Mouse (Mus musculus): ENCODE measurements around the gene Fuz. TPM values are rescaled to one million over a fixed set of nuclear protein-coding genes. Genes with fewer than 3 reads are reported as not detected.

Gene Fuz
- polyA plus RNA-seq, 1 experiment from 2014 or later: 14.5 TPM

DNA sequence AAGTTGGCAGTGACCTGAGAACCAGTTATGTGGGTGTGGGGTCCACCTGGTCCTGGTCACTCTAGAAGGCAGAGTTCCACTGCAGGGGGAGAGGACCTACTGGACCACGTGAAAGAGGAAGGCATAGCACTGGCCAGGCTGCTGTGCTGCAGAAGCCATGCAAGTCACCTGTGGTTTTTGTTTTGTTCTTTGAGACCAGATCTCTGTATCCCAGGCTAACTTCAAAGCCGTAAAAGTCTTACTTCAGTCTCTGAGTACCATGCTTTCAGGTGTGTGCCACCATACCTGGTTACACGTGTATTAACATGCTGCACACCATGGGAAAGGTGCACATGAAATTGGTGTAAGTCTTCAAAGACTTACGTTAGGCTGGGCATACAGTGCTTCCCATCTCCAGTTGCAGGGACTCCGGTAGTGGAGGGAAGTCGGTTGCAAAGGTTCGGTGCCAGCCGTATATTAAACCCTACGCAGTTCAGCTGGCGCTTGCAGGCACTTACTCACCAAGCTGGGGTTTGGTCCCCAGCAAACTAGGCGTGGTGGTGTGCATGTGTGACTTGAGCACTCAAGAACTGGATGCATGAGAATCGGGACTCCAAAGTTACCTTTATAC is 44.1 kb upstream of the Fuz start:
- H3K9ac ChIP-seq (replicated peaks; ENCODE audit: low read depth, low read length): no peak overlapping the region
- 93% methylated on average over 12 of the region's 12 CpGs for WGBS
- H3K4me3 ChIP-seq (ENCODE audit: low read depth, low read length): no peak overlapping the region
- no peak for ATAC-seq (ENCODE audit: low read depth)
- no peaks in the 10 kb centered on the region for H3K27me3 ChIP-seq (ENCODE audit: control insufficient read depth, insufficient read depth, low read length)
- peaks cover 34% of the 10 kb centered on the region for H3K4me1 ChIP-seq (ENCODE audit: control insufficient read depth, insufficient read depth, low read length)
- H3K4me2 ChIP-seq (ENCODE audit: low read depth, low read length): no peak overlapping the region
- H3K36me3 ChIP-seq (ENCODE audit: control insufficient read depth, insufficient read depth, low read length): peaks cover 3% of the 10 kb centered on the region; the same call in 1 of the 2 replicates
- H3K9me3 ChIP-seq (ENCODE audit: control insufficient read depth, low read length): no peaks in the 10 kb centered on the region
- no peak overlapping the region for H3K27ac ChIP-seq (ENCODE audit: low read depth, low read length)

DNA sequence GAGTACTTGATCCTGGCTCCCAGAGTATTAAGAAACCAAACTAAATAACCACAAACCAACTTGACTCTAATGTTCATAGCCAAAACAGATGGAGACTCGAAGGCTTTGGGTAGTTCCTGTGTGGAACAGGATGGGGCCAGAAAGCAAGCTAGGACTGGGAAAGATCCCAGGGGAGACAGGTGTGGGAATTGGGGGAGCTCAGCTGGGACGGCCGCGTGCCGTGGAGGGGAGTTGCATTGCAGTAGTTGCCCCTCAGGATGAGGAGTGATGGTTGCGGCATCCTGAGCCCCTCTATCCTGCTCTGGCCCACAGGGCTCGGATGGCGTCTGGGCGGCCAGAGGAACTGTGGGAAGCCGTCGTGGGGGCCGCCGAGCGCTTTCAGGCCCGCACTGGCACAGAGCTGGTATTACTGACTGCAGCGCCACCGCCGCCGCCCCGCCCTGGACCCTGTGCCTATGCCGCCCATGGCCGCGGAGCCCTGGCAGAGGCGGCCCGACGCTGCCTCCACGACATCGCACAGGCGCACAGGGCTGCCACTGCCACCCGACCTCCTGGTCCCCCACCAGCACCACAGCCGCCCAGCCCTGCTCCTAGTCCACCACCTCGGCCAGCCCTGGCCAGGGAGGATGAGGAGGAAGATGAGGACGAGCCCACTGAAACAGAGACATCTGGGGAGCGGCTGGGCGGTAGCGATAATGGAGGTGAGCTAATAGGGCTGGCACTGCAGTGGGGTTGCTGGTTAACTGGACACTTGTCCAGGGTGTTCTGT is 43.4 kb upstream of the Fuz start:
- Histone ChIP-seq H3K9ac (replicated peaks; ENCODE audit: low read depth, low read length) (no peak overlapping the region), H3K36me3 (ENCODE audit: control insufficient read depth, insufficient read depth, low read length) (0 out of 2 replicates have a peak, but pooled peaks cover 2% of the 10 kb centered on the region), H3K9me3 (ENCODE audit: control insufficient read depth, low read length) (no peaks in the 10 kb centered on the region), H3K27ac (ENCODE audit: low read depth, low read length) (no peak overlapping the region), H3K4me2 (ENCODE audit: low read depth, low read length) (no peak overlapping the region), H3K27me3 (ENCODE audit: control insufficient read depth, insufficient read depth, low read length) (no peaks in the 10 kb centered on the region), H3K4me1 (ENCODE audit: control insufficient read depth, insufficient read depth, low read length) (peaks cover 32% of the 10 kb centered on the region), H3K4me3 (ENCODE audit: low read depth, low read length) (no peak overlapping the region)
- ATAC-seq (ENCODE audit: low read depth): no peak
- WGBS: 90% methylated on average over 36 of the region's 36 CpGs

DNA sequence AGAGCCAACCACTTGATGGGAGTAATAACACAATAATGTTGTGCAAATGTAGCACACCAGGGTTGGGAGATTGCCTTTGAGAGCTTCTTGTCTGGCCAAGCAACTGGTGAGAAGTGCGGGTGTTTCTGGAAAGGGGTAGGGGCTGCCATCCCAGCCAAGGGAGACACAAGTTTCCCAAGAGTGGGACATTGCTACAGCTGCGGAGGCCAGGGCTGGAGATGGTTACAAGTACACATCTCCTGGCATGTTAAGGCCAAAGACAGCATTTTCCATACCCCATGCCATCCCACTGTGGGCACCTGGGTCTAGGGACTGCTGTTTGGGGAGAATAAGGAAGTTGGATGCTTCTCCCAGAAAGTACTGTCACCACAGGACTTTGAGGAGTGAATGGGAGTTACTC is 42.8 kb upstream of the Fuz start:
- no peak overlapping the region for H3K9ac ChIP-seq (replicated peaks; ENCODE audit: low read depth, low read length)
- 0 out of 2 replicates have a peak, but pooled peaks cover 2% of the 10 kb centered on the region for H3K36me3 ChIP-seq (ENCODE audit: control insufficient read depth, insufficient read depth, low read length)
- no peak for ATAC-seq (ENCODE audit: low read depth)
- no peaks in the 10 kb centered on the region for H3K27me3 ChIP-seq (ENCODE audit: control insufficient read depth, insufficient read depth, low read length)
- WGBS: 94% methylated on average over 2 of the region's 2 CpGs
- no peaks in the 10 kb centered on the region for H3K9me3 ChIP-seq (ENCODE audit: control insufficient read depth, low read length)
- H3K27ac ChIP-seq (ENCODE audit: low read depth, low read length): no peak overlapping the region
- no peak overlapping the region for H3K4me2 ChIP-seq (ENCODE audit: low read depth, low read length)
- H3K4me3 ChIP-seq (ENCODE audit: low read depth, low read length): no peak overlapping the region
- H3K4me1 ChIP-seq (ENCODE audit: control insufficient read depth, insufficient read depth, low read length): peaks cover 30% of the 10 kb centered on the region

DNA sequence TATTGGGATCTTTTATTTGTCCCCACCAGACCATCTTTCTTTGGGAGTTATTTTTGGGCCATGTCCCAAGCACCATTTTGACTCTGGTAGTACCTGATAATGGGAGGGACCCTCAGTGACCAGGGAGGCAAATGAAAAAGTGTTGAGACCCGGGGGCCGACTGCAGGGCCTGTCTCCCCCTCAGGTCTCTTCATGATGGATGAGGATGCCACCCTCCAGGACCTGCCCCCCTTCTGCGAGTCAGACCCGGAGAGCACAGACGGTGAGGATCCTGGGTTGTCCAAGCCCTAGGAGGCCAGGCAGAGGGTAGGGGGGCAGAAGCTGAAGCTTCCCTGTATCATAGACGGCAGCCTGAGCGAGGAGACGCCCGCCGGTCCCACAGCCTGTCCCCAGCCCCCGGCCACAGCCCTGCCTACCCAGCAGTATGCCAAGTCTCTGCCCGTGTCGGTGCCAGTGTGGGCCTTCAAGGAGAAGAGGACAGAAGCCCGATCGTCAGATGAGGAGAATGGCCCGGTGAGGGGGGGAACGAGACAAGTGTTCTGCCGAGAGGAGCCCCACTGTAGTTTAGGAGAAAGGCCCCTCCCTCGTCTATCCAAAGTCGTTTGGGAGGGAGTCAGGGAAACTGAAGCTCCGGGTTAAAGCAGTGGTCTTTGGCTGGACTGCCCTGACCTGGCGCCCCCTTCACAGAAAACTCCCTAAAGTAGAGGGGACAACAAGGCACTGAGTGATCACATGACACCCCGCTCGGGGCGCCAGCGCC is 42.1 kb upstream of the Fuz start:
- Histone ChIP-seq H3K27ac (ENCODE audit: low read depth, low read length) (peak overlapping the region; percentile 78), H3K4me3 (ENCODE audit: low read depth, low read length) (peak overlapping the region; percentile 33), H3K4me1 (ENCODE audit: control insufficient read depth, insufficient read depth, low read length) (peaks cover 37% of the 10 kb centered on the region), H3K9me3 (ENCODE audit: control insufficient read depth, low read length) (no peaks in the 10 kb centered on the region), H3K27me3 (ENCODE audit: control insufficient read depth, insufficient read depth, low read length) (no peaks in the 10 kb centered on the region), H3K4me2 (ENCODE audit: low read depth, low read length) (peak overlapping the region; percentile 63), H3K9ac (replicated peaks; ENCODE audit: low read depth, low read length) (peak overlapping the region; percentile 63), H3K36me3 (ENCODE audit: control insufficient read depth, insufficient read depth, low read length) (0 out of 2 replicates have a peak, but pooled peaks cover 2% of the 10 kb centered on the region)
- 32% methylated on average over 25 of the region's 26 CpGs for WGBS
- ATAC-seq (ENCODE audit: low read depth): no peak

DNA sequence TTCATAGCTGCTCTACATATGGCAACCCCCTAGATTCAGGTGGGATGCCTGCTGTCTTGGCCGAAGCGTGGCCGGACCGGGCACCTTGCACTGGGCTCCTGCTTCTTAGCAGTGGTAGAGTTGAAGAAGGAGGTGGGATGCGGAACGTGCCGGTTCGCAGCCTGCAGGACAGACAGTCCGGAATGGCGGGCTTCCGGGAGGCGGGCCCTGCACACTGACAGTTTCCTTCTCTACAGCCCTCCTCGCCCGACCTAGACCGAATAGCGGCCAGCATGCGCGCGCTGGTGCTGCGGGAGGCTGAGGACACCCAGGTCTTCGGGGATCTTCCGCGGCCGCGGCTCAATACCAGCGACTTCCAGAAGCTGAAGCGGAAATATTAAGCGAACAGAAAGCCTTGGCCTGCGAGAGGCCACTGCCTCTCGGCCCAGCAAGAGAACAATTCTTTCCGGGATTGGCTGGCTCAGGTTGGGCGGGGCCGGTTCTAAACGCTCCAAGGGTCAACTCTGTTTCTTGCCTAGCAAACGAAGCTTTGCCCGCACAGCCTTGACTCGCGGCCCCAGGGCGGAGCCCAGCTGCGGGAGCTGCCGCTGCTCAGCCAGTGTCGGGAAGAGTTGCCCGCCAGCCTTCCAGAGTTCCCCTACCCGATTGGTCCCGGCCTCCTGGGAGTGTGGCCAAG is 41.4 kb upstream of the Fuz start:
- H3K9me3 ChIP-seq (ENCODE audit: control insufficient read depth, low read length): no peaks in the 10 kb centered on the region
- peaks cover 37% of the 10 kb centered on the region for H3K4me1 ChIP-seq (ENCODE audit: control insufficient read depth, insufficient read depth, low read length)
- H3K36me3 ChIP-seq (ENCODE audit: control insufficient read depth, insufficient read depth, low read length): 0 out of 2 replicates have a peak, but pooled peaks cover 2% of the 10 kb centered on the region
- H3K9ac ChIP-seq (replicated peaks; ENCODE audit: low read depth, low read length): peak overlapping the region; percentile 63
- H3K4me2 ChIP-seq (ENCODE audit: low read depth, low read length): peak overlapping the region; percentile 63
- no peaks in the 10 kb centered on the region for H3K27me3 ChIP-seq (ENCODE audit: control insufficient read depth, insufficient read depth, low read length)
- H3K27ac ChIP-seq (ENCODE audit: low read depth, low read length): peak overlapping the region; percentile 78
- ATAC-seq (ENCODE audit: low read depth): 0 out of 2 replicates have a peak, but pooled peaks have one; percentile 14
- WGBS: under 1% methylated on average over 45 of the region's 45 CpGs
- H3K4me3 ChIP-seq (ENCODE audit: low read depth, low read length): peak overlapping the region; percentile 33

DNA sequence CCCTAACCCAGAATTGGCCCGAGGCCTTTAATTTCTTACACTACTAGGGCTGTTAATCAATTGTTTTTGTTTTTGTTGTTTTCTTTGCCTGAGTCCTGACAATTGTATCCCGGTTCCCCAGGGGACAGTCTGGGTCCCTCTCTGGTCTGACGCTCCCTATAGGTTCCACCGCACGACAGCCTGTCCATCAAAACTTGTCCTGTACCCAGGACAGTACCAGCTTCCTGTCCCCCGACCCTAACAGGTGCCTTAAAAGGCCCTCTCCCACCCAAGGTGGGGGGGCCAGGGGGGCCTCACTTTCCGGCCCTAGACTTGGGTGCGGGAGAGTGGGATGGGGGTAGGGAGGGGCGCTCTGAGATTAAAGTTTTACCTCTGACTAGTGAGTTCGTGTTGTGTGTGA is 40.8 kb upstream of the Fuz start:
- Histone ChIP-seq H3K4me2 (ENCODE audit: low read depth, low read length) (peak overlapping the region; percentile 63), H3K4me1 (ENCODE audit: control insufficient read depth, insufficient read depth, low read length) (peaks cover 37% of the 10 kb centered on the region), H3K9me3 (ENCODE audit: control insufficient read depth, low read length) (no peaks in the 10 kb centered on the region), H3K27me3 (ENCODE audit: control insufficient read depth, insufficient read depth, low read length) (no peaks in the 10 kb centered on the region), H3K36me3 (ENCODE audit: control insufficient read depth, insufficient read depth, low read length) (0 out of 2 replicates have a peak, but pooled peaks cover 2% of the 10 kb centered on the region), H3K9ac (replicated peaks; ENCODE audit: low read depth, low read length) (peak overlapping the region; percentile 63), H3K27ac (ENCODE audit: low read depth, low read length) (peak overlapping the region; percentile 78), H3K4me3 (ENCODE audit: low read depth, low read length) (peak overlapping the region; percentile 33)
- ATAC-seq (ENCODE audit: low read depth): no peak
- WGBS: 33% methylated on average over 10 of the region's 10 CpGs

DNA sequence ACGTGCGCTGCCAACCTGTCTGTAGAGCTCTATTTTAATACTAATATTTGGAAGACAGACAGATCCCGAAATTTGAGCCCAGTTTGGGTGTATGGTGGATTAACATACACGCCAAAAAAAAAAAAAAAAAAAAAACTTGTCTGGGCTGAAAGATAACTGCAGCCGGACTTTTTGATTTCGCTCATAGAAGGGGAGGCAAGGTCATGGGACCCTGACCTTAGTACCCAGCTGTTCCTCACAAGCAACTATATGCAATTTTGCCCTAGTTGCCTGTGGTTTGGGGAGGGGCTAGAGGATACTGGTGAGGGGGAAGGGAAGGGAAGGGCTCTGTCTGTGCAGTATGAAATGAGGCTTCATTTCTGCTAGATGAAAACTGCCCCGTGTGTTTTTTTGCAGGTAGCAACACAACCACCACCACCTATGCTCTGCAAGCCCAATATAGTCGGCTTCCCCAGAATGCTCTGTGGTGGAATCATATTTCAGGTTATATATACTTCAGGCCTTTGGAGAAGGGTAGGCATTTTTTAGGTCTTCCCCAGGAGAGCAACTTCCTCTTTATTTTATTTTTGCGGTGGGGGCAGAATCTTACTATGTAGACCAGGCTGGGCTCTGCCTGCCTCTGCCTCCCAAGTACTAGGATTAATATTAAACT is 39.5 kb upstream of the Fuz start:
- no peak for ATAC-seq (ENCODE audit: low read depth)
- 0 out of 2 replicates have a peak overlapping the region, but pooled peaks have one; percentile 2 for H3K9ac ChIP-seq (replicated peaks; ENCODE audit: low read depth, low read length)
- peaks cover 27% of the 10 kb centered on the region for H3K4me1 ChIP-seq (ENCODE audit: control insufficient read depth, insufficient read depth, low read length)
- H3K27ac ChIP-seq (ENCODE audit: low read depth, low read length): peak overlapping the region; percentile 87
- no peaks in the 10 kb centered on the region for H3K27me3 ChIP-seq (ENCODE audit: control insufficient read depth, insufficient read depth, low read length)
- H3K9me3 ChIP-seq (ENCODE audit: control insufficient read depth, low read length): no peaks in the 10 kb centered on the region
- peak overlapping the region; percentile 71 for H3K4me2 ChIP-seq (ENCODE audit: low read depth, low read length)
- peaks cover 8% of the 10 kb centered on the region; the same call in 1 of the 2 replicates for H3K36me3 ChIP-seq (ENCODE audit: control insufficient read depth, insufficient read depth, low read length)
- WGBS: 75% methylated on average over 9 of the region's 9 CpGs
- H3K4me3 ChIP-seq (ENCODE audit: low read depth, low read length): peak overlapping the region; percentile 55; the same call in 1 of the 2 replicates

DNA sequence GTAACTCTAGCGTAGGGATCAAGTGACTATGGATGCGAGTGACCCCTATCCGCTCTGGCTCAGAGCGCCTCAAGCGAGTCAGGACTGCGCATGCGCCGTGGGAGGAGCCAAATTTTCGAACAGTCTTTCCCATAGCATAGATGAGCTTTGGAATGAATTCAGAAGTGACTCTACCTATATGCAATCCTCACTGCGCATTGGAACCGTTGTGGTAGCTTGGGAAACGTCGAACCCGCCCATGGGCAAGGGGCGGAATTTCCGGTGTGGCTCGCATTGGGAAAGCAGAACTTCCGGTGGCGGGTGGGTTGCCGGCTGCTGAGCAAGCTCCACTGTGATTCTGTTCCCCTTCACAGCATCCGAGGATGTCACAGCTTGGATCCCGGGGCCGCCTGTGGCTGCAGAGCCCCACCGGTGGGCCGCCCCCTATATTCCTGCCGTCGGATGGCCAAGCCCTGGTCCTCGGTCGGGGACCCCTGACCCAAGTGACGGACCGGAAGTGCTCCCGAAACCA is 38.8 kb upstream of the Fuz start, which contains the start of gene Pnkp:
Pnkp (plus strand) TSS at position 98 of the 511 bp plus-strand sequence.
- Histone ChIP-seq H3K27ac (ENCODE audit: low read depth, low read length) (peak within 1 kb of the TSS; percentile 87), H3K9me3 (ENCODE audit: control insufficient read depth, low read length) (no peaks in the 10 kb centered on the region), H3K4me2 (ENCODE audit: low read depth, low read length) (peak within 1 kb of the TSS; percentile 71), H3K4me3 (ENCODE audit: low read depth, low read length) (peak within 1 kb of the TSS; percentile 55), H3K4me1 (ENCODE audit: control insufficient read depth, insufficient read depth, low read length) (peaks cover 25% of the 10 kb centered on the region), H3K36me3 (ENCODE audit: control insufficient read depth, insufficient read depth, low read length) (peaks cover 13% of the 10 kb centered on the region), H3K9ac (replicated peaks; ENCODE audit: low read depth, low read length) (peak within 1 kb of the TSS; percentile 63), H3K27me3 (ENCODE audit: control insufficient read depth, insufficient read depth, low read length) (no peaks in the 10 kb centered on the region)
- ATAC-seq (ENCODE audit: low read depth): peak; percentile 57
- WGBS: under 1% methylated on average over 32 of the region's 32 CpGs

Data from neural tube, embryonic 14.5 days (tissue).